Mouse (Mus musculus) G1E (cell line): Measurements from ENCODE around the gene Icmt.

Experiments used
- CTCF ChIP-seq: IDR thresholded peaks from 2 replicates; pipeline ENCODE4 v1.5.1; 2012; ENCODE audit warnings: low read depth, low read length, inconsistent platforms, mixed read lengths
- GATA1 ChIP-seq: IDR thresholded peaks from 2 replicates; pipeline ENCODE4 v1.6.1; 2012; ENCODE audit warnings: borderline replicate concordance, low read length, inconsistent platforms, mixed read lengths
- TAL1 ChIP-seq: conservative IDR thresholded peaks from 2 replicates; pipeline ENCODE4 v1.6.1; 2012; ENCODE audit warnings: low read depth, low read length, inconsistent platforms, mixed read lengths

DNA sequence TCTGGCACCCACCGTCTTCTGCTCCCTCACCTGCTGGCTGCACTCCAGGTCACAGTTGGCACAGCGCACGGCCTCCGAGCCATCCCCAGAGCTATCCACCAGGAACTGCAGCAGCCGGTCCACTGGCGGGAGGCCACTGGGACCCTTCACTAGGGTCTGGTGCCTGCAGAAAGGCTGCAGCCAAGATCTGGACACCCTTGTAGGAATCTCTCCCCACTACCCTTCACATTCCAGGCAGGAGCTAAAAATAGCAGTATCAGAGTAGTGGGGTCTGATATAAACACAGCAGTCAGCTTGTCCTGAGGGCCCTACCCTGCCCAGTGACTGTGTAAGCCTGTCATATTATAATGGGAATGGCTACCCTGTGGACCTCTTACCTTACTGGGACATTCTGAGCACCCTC, 20.6 kb downstream of the Icmt start:
- TF ChIP-seq CTCF (no peak), TAL1 (no peak), GATA1 (no peak)
